15 mouse cellular contexts compared by ENCODE assay signal in the genomic region with DNA sequence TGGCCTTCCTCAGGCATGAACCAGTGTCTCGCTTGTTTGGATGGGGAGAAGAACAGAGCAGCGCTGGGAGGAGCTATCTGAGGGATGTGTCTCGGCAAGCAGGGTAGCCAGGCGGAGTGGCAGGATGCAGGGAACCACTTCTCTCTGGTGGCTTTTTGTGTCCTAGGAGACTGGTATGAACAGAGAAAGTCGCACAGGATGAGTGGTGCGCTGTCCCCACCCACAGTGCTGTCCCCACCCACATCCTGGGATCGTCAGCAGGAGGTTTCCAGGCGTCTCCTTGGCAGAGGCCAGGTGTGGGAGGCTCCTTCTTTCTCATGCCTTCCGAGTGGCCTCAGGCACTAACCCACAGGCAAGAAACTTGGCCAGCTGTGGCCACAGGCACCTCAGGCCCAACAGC. TPM values are rescaled to one million over a fixed set of nuclear protein-coding genes. Genes with fewer than 3 reads are reported as not detected.
A peak's percentile ranks its signal among the peaks of the same experiment; 100 is the strongest.
DNase-seq lines count a peak whose midpoint lies in the region; ATAC-seq and TF ChIP-seq lines count a peak whose summit lies in the region.
"Had no signal": no experiment of that assay in that cellular context is flagged by ENCODE, and none has a peak within 500 bp of the region (broad histone marks: within the 10 kb centered on the region; RNA-seq: fewer than 3 reads in every experiment).

No protein-coding gene starts in this region.

- no peaks in the 10 kb centered on the region for H3K9me3 ChIP-seq in stomach, postnatal 0 days (ENCODE audit: control insufficient read depth, low read length)
- H3K9me3 ChIP-seq: liver, embryonic 15.5 days; midbrain, embryonic 10.5 days had no signal

- no peak overlapping the region for H3K9ac ChIP-seq in stomach, postnatal 0 days (ENCODE audit: low read length)
- H3K9ac ChIP-seq: liver, embryonic 15.5 days had no signal

- no peak for ATAC-seq in stomach, postnatal 0 days (ENCODE audit: low FRiP score, low TSS enrichment)
- ATAC-seq: intestine, embryonic 16.5 days had no signal

- TF ChIP-seq CTCF in kidney, adult 2 months (conservative IDR thresholded peaks at IDR 0.05; ENCODE audit: insufficient read depth, insufficient read length, low read depth, low read length) = no peak
- TF ChIP-seq CTCF in lung, adult 2 months (IDR thresholded peaks at IDR 0.05; ENCODE audit: insufficient read depth, low read length) = no peak
- no peak for TF ChIP-seq CTCF in stomach, postnatal 0 days (IDR thresholded peaks at IDR 0.05; ENCODE audit: low read depth)

- H3K27me3 ChIP-seq in kidney, adult 2 months (replicated peaks; ENCODE audit: control insufficient read depth, insufficient read depth, low read length) = 0 out of 2 replicates have a peak, but pooled peaks cover 1% of the 10 kb centered on the region
- H3K27me3 ChIP-seq in stomach, postnatal 0 days (ENCODE audit: control insufficient read depth, insufficient read depth, low read length) = no peaks in the 10 kb centered on the region

- no peaks in the 10 kb centered on the region for H3K36me3 ChIP-seq in kidney, adult 2 months (ENCODE audit: control insufficient read depth, insufficient read depth, low read length)
- H3K36me3 ChIP-seq in stomach, postnatal 0 days (ENCODE audit: control insufficient read depth, insufficient read depth, low read length) = peaks cover 12% of the 10 kb centered on the region

- peak; percentile 20 for DNase-seq in kidney, adult 2 months
- no peak for DNase-seq in kidney, adult 18-20 months
- DNase-seq in lung, postnatal 36 days = peak; percentile 28
- DNase-seq in lung, adult 2 months = no peak
- DNase-seq in ZHBTc4 (ENCODE audit: low read depth, low spot score) = peak; percentile 82
- peak; percentile 36 for DNase-seq in stomach, postnatal 0 days (ENCODE audit: low spot score)
- DNase-seq in cerebellum, adult 18-20 months = no peak
- DNase-seq: adrenal gland, postnatal 10 days; heart, postnatal 4 days; thymus, postnatal 14 days had no signal

- no peak overlapping the region for H3K4me2 ChIP-seq in stomach, postnatal 0 days (replicated peaks; ENCODE audit: low read depth)
- H3K4me2 ChIP-seq: liver, embryonic 15.5 days had no signal

- H3K4me1 ChIP-seq in kidney, adult 2 months (ENCODE audit: control insufficient read depth, insufficient read depth, low read length) = peaks cover 3% of the 10 kb centered on the region; the same call in 1 of the 2 replicates
- H3K4me1 ChIP-seq in lung, adult 2 months (ENCODE audit: control insufficient read depth, insufficient read depth, low read length) = no peaks in the 10 kb centered on the region
- H3K4me1 ChIP-seq in stomach, postnatal 0 days (replicated peaks; ENCODE audit: control insufficient read depth, insufficient read depth) = no peaks in the 10 kb centered on the region

- H3K4me3 ChIP-seq in kidney, adult 2 months (ENCODE audit: insufficient read depth, low read depth, low read length) = no peak overlapping the region
- H3K4me3 ChIP-seq in lung, adult 2 months (replicated peaks; ENCODE audit: extremely low read depth, low read depth, low read length) = no peak overlapping the region
- no peak overlapping the region for H3K4me3 ChIP-seq in stomach, postnatal 0 days (ENCODE audit: low read depth, low read length)
- H3K4me3 ChIP-seq: liver, embryonic 15.5 days; midbrain, embryonic 10.5 days had no signal

- 46% methylated on average over 9 of the region's 9 CpGs for WGBS in kidney, adult 2 months
- 42% methylated on average over 9 of the region's 9 CpGs for WGBS in lung, adult 2 months
- 46% methylated on average over 9 of the region's 9 CpGs for WGBS in stomach, postnatal 0 days

- TF ChIP-seq EP300 in stomach, postnatal 0 days (optimal IDR thresholded peaks at IDR 0.05) = no peak

- TF ChIP-seq POLR2A in kidney, adult 2 months (IDR thresholded peaks at IDR 0.05; ENCODE audit: low read depth, low read length) = no peak
- TF ChIP-seq POLR2A in lung, adult 2 months (IDR thresholded peaks at IDR 0.05; ENCODE audit: borderline replicate concordance, extremely low read depth, low read depth, low read length) = no peak

- no peak overlapping the region for H3K27ac ChIP-seq in kidney, adult 2 months (ENCODE audit: insufficient read depth, low read depth, low read length)
- no peak overlapping the region for H3K27ac ChIP-seq in stomach, postnatal 0 days (replicated peaks)
- H3K27ac ChIP-seq: liver, embryonic 15.5 days; midbrain, embryonic 10.5 days had no signal

RNA-seq across cellular contexts. Expression of a gene that starts 2.2 kb away (rescaled TPM):
- not detected in 2 replicates for polyA plus RNA-seq in kidney, adult 2 months (2012; rRNA removed)
- 0.08 TPM in 1 of 2 replicates, not detected in the other for polyA plus RNA-seq in lung, adult 2 months (2012; rRNA removed)
- polyA plus RNA-seq in stomach, postnatal 0 days (2015; fragmentation: Nextera tagmentation; extraction: Ambion mirVana) = 0.16 and 0.25 TPM in 2 replicates
- polyA plus RNA-seq: large intestine, adult 2 months; spleen, adult 2 months had no signal

Comparison
In these comparisons a context has a peak if more than half of its experiments do, and no peak if none do; other contexts are left out.
1. DNase-seq: peak in kidney, adult 2 months (single experiment), lung, postnatal 36 days (single experiment), ZHBTc4 (single experiment) and stomach, postnatal 0 days (single experiment); none in kidney, adult 18-20 months (single experiment), lung, adult 2 months (single experiment) and cerebellum, adult 18-20 months (0 of 2).